Mouse (Mus musculus) layer of hippocampus, adult 2 months (tissue): ENCODE results near the gene Tab2. TPM values are rescaled to one million over a fixed set of nuclear protein-coding genes. Genes with fewer than 3 reads are reported as not detected.

Source experiments
- DNase-seq, 2 experiments: peaks; one replicate each; pipeline ENCODE4 v3.0.0; 2022; ENCODE audit warnings: low spot score in 2 of 2
- H3K27ac ChIP-seq: fragments of 200-600 bp; 2 replicates; pipeline ENCODE4 v1.8.1; 2022
- H3K4me3 ChIP-seq: fragments of 200-600 bp; 2 replicates; pipeline ENCODE4 v1.8.1; 2022; ENCODE audit warnings: mild to moderate bottlenecking
- CTCF ChIP-seq: fragments of 200-600 bp; conservative IDR thresholded peaks from 2 replicates; pipeline ENCODE4 v1.8.1; 2022; ENCODE audit warnings: antibody characterized with exemption, mild to moderate bottlenecking, moderate library complexity
- long read RNA-seq, 2 experiments: library from polyadenylated mRNA; stranded (forward); transcript quantifications; one replicate each; pipeline ENCODE4 v2.0.0; 2021; ENCODE audit warnings: borderline mapping rate in 2 of 2
- total RNA-seq, 2 experiments: library from RNA; stranded (reverse); gene quantifications; 2 replicates each; pipeline ENCODE4 v1.2.3; 2021

Tab2 gene
- 10 to 100 TPM; 57.3 to 58.0 TPM for total RNA-seq
- long read RNA-seq, experiment 1, full-length matches to known transcripts = 1 of 7 reads
- long read RNA-seq, experiment 1, partial matches to known transcripts = 4 of 7 reads
- long read RNA-seq, experiment 1, other reads (novel, unspliced or antisense) = 2 of 7 reads
- long read RNA-seq, experiment 2, partial matches to known transcripts = 1 of 6 reads
- long read RNA-seq, experiment 2, other reads (novel, unspliced or antisense) = 5 of 6 reads

GRCm38 (mm10) chr10:7956228-7957001 is at the start of gene Tab2:
Gene Tab2, minus strand, starts transcription at chr10:7956230.
- Histone ChIP-seq H3K27ac (peak within 1 kb of the TSS; percentile 98), H3K4me3 (peak within 1 kb of the TSS; percentile 63)
- TF ChIP-seq CTCF = 0 out of 2 replicates have a peak, but pooled peaks have one; percentile 9
- peak; percentile 88 to 89 for DNase-seq

- no peak for TF ChIP-seq CTCF
- Histone ChIP-seq H3K27ac (peak overlapping the region; percentile 51; the same call in 1 of the 2 replicates), H3K4me3 (no peak overlapping the region)
- DNase-seq = peak in 1 of 2 experiments; percentile 14
Observed at GRCm38 (mm10) chr10:7992258-7992919, 36.4 kb upstream of the Tab2 start.

GRCm38 (mm10) chr10:7991596-7991995 is 35.6 kb upstream of the Tab2 start:
- Histone ChIP-seq H3K4me3 (no peak overlapping the region), H3K27ac (no peak overlapping the region)
- no peak for DNase-seq
- TF ChIP-seq CTCF = no peak

DNA sequence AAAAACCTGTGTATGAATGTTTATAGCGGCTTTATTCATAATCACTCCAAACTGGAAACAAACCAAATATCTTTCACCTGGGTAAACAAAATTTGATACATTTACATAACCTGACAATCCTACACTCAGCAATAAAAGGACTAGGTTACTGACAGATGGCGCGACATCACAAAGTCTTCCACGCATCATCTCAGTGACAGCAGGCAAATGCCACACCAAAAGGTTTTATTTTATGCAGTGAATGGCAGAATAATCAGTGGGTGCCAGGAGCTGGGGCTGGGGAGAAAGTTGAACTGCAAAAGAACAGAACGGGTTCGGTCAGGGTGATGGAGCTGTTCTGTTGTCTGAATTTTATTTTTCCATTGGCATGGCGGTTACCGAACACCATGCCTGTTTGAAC is 31.5 kb upstream of the Tab2 start:
- peak; percentile 52 to 56 for DNase-seq
- Histone ChIP-seq H3K27ac (peak overlapping the region; percentile 59), H3K4me3 (no peak overlapping the region)
- no peak for TF ChIP-seq CTCF

DNA sequence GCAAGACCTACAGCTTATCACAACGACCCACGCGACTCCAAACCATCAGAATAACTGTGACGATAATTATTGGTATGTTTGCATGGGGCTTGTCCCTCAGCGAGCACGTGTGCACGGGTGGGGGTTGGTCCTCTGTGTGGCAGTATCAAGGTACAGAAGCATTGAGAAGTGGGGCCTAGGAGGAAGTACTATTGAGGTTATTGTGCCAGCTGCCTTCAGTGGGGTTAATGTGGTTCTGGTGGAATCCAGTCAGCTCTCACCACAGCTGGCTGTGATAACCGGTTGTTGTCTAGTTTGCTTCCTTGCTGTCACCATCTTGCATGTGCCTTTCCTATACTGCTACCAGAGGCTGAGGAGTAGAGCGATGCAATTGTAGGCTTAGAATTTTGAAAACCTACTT is 20.4 kb upstream of the Tab2 start:
- Histone ChIP-seq H3K27ac (no peak overlapping the region), H3K4me3 (no peak overlapping the region)
- DNase-seq = no peak
- TF ChIP-seq CTCF = no peak

GRCm38 (mm10) chr10:7968747-7969280 is 12.8 kb upstream of the Tab2 start:
- Histone ChIP-seq H3K4me3 (no peak overlapping the region), H3K27ac (no peak overlapping the region)
- no peak for DNase-seq
- TF ChIP-seq CTCF = no peak

- DNase-seq = no peak
- no peak overlapping the region for H3K27ac ChIP-seq
- TF ChIP-seq CTCF = no peak
- no peak overlapping the region for H3K4me3 ChIP-seq
Observed at GRCm38 (mm10) chr10:7967096-7967495, 11.1 kb upstream of the Tab2 start.

DNA sequence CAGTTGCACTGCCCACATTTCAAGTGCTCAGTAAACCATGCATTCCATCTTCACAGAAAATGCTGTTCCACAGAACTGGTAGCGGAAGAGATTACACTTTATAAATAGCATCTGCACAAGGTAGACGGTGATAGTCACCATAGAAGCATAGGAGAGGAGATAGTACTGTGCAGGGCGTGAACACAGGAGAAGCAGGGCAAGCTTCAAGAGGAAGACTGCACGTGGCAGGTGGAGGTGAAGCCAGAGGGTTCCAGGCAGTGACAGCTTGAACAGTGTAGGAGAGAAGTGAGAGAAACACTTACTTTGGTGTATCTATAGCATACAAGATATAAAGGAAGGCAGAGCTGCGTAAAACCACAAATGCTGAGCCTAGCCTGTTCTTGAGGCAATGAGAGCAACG is 3.0 kb upstream of the Tab2 start:
- Histone ChIP-seq H3K4me3 (no peak overlapping the region), H3K27ac (no peak overlapping the region)
- DNase-seq = no peak
- no peak for TF ChIP-seq CTCF

DNA sequence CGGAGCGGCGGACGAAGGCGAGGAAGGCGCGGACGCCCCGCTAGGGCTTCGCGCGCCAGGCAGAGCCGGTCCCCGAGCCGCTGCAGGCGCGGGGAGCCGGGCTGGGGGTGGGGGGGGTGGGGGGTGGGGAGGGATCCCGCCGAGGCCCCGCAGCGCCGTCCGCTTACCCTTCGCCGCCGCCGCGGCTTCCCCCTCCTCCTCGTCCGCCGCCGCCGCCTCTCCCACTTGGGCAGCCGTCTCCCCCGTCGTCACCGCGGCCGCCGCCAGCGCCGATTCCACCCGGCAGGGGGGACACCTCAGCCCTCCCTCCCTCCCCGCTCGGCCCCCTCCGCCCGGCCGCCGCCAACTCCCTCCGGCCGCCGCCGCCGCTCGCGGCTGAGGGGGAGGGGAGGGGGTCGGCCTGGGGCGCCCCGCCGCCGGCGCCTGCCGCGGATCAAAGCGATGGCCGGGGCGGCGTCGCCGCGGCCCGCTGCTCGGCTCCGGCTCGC is 352 bp downstream of the Tab2 start:
- no peak for TF ChIP-seq CTCF
- peak; percentile 5 to 37 for DNase-seq
- peak overlapping the region; percentile 98 for H3K27ac ChIP-seq
- H3K4me3 ChIP-seq = peak overlapping the region; percentile 63

- peak; percentile 16 to 27 for DNase-seq
- H3K4me3 ChIP-seq = peak overlapping the region; percentile 63
- no peak for TF ChIP-seq CTCF
Observed at GRCm38 (mm10) chr10:7954989-7955633, 919 bp downstream of the Tab2 start.

DNA sequence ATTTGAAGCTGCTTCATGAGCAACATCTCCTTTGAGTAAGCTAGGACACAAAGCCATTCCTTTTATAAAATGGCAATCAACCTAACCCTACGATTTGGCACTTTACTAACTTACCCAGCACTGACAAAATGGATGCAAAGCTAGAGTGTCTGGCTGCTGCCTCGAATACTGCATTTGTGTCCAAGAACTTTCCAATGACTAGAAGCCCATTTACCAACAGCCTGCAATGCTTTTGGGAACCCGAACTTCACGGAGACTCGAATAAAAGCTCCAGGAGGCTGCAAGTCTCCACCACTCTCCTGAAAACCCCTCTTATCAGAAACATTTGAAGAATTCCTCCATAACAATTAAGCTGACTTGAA is 1.4 kb downstream of the Tab2 start:
- H3K27ac ChIP-seq = peak overlapping the region; percentile 98
- DNase-seq = no peak
- no peak for TF ChIP-seq CTCF
- H3K4me3 ChIP-seq = peak overlapping the region; percentile 63

More at GRCm38 (mm10) chr10:7954989-7955633, 919 bp downstream of the Tab2 start:
- H3K27ac ChIP-seq = peak overlapping the region; percentile 98

DNA sequence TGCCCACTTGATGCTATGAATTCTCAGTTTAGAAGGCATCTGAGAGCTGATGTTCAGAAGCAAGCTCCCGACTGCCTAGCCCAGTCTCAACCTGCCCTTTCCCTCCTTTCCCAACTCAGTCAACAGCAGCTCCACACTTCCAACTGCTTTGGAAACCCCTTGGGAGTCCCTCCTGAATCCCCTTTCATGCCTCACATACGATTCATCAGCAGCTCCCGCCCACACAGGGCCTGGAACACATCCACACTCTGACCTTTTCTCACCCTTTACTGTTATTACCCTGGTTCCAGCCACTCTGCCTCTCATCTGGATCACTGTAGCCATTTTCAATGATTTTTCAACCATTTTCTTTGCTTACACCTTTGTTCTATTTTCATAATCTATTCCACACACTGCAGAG is 13.0 kb downstream of the Tab2 start:
- Histone ChIP-seq H3K27ac (no peak overlapping the region), H3K4me3 (no peak overlapping the region)
- no peak for DNase-seq
- no peak for TF ChIP-seq CTCF
